Mouse (Mus musculus) gastrocnemius, adult 2 months (tissue): Measurements from ENCODE around the gene Sox1. TPM values are rescaled to one million over a fixed set of nuclear protein-coding genes. Genes with fewer than 3 reads are reported as not detected.

Experiments used
- DNase-seq: peaks from one replicate; pipeline ENCODE4 v3.0.0; 2022
- H3K27ac ChIP-seq: fragments of 200-600 bp; 2 replicates; pipeline ENCODE4 v1.8.1; 2022; ENCODE audit warnings: mild to moderate bottlenecking
- H3K4me3 ChIP-seq: fragments of 200-600 bp; 2 replicates; pipeline ENCODE4 v1.8.1; 2022; ENCODE audit warnings: mild to moderate bottlenecking, moderate library complexity
- CTCF ChIP-seq: fragments of 200-600 bp; IDR thresholded peaks from 2 replicates; pipeline ENCODE4 v1.8.1; 2022; ENCODE audit warnings: antibody characterized with exemption, mild to moderate bottlenecking, moderate library complexity
- intact Hi-C: fragments of 180-260 bp; cut with DNase I; formaldehyde crosslinking; loops from one replicate; pipeline ENCODE4 v1.15.1; 2025
- total RNA-seq, 2 experiments: library from RNA; stranded (reverse); gene quantifications; 2 replicates each; pipeline ENCODE4 v1.2.3; 2021

Gene Sox1
- total RNA-seq, 2 experiments from 2014 or later: not detected

DNA sequence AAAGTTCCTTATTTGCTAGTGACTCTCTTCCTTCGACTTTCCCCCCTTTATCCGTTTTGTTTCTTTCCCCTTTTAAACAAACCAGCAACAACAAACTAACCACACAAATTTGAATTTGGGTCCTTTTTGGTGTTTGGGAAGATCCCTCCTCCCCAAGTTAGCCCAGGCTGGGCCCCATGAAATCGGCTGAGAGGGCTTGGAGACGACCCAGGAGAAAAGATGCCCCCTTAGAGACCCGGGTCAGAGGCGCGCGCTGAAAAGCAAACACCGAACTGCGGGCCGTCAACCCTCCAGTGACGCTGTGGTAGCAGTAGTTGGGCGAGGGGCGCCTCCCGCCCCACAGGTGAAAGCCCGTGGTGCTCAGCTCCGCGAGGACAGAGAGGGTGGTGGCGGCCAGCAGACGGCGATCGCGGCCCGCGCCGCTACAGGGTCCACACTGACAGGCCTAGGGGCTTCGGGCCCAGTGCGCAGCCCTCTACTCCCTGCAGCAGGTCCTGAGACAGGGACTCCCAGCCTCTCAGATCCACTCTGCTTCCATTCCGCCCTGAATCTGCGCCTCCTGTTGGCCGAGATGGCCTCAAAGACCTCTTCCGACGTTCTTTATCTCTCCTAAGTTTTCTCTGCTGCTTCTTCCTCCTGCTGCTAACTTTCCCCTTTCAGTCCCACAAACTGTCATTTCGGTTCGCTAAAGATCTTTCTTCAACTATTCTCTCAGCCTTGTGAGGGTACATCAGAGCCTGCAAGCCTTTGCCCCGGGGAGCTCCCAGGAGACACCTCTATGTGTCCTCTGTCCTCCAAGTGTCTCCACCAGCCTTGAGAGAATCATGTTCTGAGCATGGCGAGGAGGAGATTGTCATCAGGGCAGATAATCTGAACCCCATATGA lies 3.5 kb upstream of the Sox1 start:
- Histone ChIP-seq H3K27ac (no peak overlapping the region), H3K4me3 (no peak overlapping the region)
- intact Hi-C loops: no loop called here
- peak; percentile 10; the same call in 1 of the 2 replicates for TF ChIP-seq CTCF
- DNase-seq: no peak

GRCm38 (mm10) chr8:12392801-12393200 lies 2.3 kb upstream of the Sox1 start:
- H3K27ac ChIP-seq: no peak overlapping the region
- no peak overlapping the region for H3K4me3 ChIP-seq
- TF ChIP-seq CTCF: no peak
- intact Hi-C loops: no loop called here
- DNase-seq: no peak

- no peak overlapping the region for H3K27ac ChIP-seq
- intact Hi-C loops: no loop called here
- H3K4me3 ChIP-seq: peak overlapping the region; percentile 62
- no peak for TF ChIP-seq CTCF
- DNase-seq: no peak
Measured at GRCm38 (mm10) chr8:12394385-12395000, 602 bp upstream of the Sox1 start.

DNA sequence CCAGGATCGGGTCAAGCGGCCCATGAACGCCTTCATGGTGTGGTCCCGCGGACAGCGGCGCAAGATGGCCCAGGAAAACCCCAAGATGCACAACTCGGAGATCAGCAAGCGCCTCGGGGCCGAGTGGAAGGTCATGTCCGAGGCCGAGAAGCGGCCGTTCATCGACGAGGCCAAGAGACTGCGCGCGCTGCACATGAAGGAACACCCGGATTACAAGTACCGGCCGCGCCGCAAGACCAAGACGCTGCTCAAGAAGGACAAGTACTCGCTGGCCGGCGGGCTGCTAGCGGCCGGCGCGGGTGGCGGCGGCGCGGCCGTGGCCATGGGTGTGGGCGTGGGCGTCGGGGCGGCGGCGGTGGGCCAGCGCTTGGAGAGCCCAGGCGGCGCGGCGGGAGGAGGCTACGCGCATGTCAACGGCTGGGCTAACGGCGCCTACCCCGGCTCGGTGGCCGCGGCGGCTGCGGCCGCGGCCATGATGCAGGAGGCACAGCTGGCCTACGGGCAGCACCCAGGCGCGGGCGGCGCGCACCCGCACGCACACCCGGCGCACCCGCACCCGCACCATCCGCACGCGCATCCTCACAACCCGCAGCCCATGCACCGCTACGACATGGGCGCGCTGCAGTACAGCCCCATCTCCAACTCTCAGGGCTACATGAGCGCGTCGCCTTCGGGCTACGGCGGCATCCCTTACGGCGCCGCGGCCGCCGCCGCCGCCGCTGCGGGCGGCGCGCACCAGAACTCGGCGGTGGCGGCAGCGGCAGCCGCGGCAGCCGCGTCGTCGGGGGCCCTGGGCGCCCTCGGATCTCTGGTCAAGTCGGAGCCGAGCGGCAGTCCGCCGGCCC lies 1.6 kb downstream of the Sox1 start:
- 0 out of 2 replicates have a peak overlapping the region, but pooled peaks have one; percentile 17 for H3K4me3 ChIP-seq
- intact Hi-C loops: no loop called here
- no peak for DNase-seq
- no peak overlapping the region for H3K27ac ChIP-seq
- TF ChIP-seq CTCF: no peak

- intact Hi-C loops: no loop called here
- DNase-seq: no peak
- no peak overlapping the region for H3K4me3 ChIP-seq
- H3K27ac ChIP-seq: no peak overlapping the region
- TF ChIP-seq CTCF: no peak
Measured at GRCm38 (mm10) chr8:12397346-12397925, 2.3 kb downstream of the Sox1 start.

DNA sequence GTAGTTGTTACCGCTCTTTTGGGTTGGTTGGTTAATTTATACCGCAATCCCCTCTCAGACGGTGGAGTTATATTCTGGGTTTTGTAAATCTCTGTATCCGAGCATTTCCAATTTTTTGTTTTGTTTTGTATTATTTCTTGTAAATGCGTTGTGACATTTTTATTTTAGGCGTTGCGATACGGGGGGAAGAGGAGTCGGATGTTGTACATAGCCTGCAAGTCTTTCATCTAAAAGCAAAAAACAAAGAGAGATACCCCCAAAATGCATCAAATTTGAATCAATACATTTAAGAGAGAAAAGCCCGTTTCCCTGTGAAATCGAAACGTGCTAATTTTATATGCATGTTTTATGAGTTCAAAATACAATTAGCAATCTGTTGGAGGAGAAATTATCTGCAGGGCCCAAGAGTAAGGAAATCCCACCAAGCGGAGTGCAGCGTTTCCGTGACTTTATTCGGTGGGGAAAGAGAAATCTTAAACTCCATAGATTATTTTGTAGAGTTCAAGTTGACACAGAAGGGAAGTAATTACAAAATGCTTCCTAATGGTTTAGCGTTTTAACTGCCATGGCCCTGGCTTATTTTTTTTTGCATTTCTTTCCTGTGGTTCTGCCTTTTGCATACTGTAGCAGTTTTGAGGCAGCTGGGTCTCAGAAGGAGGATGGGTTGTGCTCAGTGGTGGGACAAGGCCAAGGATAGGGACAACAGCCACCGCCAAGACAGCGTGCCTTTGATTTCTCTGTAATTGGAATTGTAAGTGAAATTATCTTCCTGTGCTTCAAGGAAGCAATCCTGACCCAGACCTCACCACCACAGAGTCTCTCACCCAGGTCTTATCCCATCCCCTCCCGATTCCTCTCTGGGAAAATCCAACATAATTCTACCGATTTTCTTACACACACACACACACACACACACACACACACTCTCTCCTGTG lies 3.2 kb downstream of the Sox1 start:
- TF ChIP-seq CTCF: no peak
- Histone ChIP-seq H3K27ac (no peak overlapping the region), H3K4me3 (no peak overlapping the region)
- intact Hi-C loops: no loop called here
- no peak for DNase-seq

- no peak for TF ChIP-seq CTCF
- intact Hi-C loops: no loop called here
- H3K4me3 ChIP-seq: no peak overlapping the region
Measured at GRCm38 (mm10) chr8:12399421-12400205, 4.5 kb downstream of the Sox1 start.

GRCm38 (mm10) chr8:12400611-12401390 lies 5.7 kb downstream of the Sox1 start:
- intact Hi-C loops: no loop called here
- Histone ChIP-seq H3K27ac (no peak overlapping the region), H3K4me3 (no peak overlapping the region)
- TF ChIP-seq CTCF: no peak
- no peak for DNase-seq

More at GRCm38 (mm10) chr8:12399421-12400205, 4.5 kb downstream of the Sox1 start:
- H3K27ac ChIP-seq: no peak overlapping the region
- DNase-seq: no peak

DNA sequence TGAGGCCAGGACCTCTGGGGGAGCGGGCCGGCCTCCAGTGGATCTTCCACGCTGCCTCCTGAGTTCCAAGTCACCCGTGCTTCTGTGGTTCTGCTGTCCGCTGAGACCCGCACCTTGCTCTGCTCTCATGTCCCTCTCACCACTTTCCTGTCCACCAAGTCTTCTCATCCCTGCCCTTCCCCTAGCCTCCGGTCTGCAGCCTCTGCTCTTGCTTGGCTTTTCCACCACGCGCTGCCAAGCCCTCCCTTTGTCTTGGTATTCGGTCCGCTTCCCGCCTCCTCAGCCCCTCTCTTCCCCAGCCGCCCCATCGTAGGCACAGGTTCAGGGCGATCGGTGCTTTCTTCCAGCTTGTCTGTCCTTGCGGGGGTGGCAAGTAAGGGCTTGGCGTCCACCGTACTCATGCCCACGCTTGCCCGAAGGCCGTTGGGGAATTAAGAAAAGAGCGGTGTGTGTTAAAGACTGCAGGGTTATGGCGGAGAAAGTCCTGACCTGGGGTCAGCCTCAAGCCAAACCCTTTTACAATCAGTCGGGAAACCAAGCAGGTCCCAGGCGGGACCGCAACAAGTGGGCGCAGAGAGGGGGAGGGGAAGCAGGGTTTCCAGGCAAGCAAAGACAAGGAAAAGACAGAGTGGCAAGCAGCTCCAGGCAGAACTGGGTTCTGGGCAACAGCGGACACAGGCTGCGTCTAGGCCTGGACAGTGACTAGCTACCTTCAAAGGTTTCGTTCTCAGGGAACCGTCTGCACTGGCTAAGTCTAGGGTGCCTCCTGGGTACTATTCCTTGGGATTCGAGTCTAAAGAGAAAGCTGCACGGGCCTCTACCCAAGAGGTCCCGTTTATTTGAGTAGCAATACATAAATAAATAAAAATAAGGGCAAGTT lies 6.5 kb downstream of the Sox1 start:
- Histone ChIP-seq H3K4me3 (no peak overlapping the region), H3K27ac (no peak overlapping the region)
- TF ChIP-seq CTCF: no peak
- no peak for DNase-seq
- intact Hi-C loops: no loop called here
